Mouse (Mus musculus): ENCODE results near the gene Pi4k2a.

- TF ChIP-seq CTCF (conservative IDR thresholded peaks at IDR 0.05 in 1 of 2, IDR thresholded peaks at IDR 0.05 in 1 of 2; ENCODE audit: low read depth in 2 of 2, low read length in 2 of 2) (no peak), MAFK (IDR thresholded peaks at IDR 0.05; ENCODE audit: insufficient replicate concordance, low read length) (no peak), EP300 (IDR thresholded peaks at IDR 0.05; ENCODE audit: low read length) (no peak), TCF12 (IDR thresholded peaks at IDR 0.05; ENCODE audit: low read depth, low read length) (no peak), POLR2A (IDR thresholded peaks at IDR 0.05; ENCODE audit: low read depth, low read length) (no peak), HCFC1 (IDR thresholded peaks at IDR 0.05; ENCODE audit: low read depth, low read length) (no peak), GABPA (IDR thresholded peaks at IDR 0.05; ENCODE audit: insufficient replicate concordance, low read depth, low read length) (no peak), JUND (conservative IDR thresholded peaks at IDR 0.05; ENCODE audit: low read depth, low read length) (no peak), ZKSCAN1 (IDR thresholded peaks at IDR 0.05; ENCODE audit: borderline replicate concordance, low read depth, low read length) (no peak), ETS1 (conservative IDR thresholded peaks at IDR 0.05; ENCODE audit: low read depth, low read length) (0 out of 2 replicates have a peak, but pooled peaks have one; percentile 5)
Observed at GRCm38 (mm10) chr19:42163764-42164163, 73.5 kb downstream of the Pi4k2a start, which contains the start of gene Zfyve27.
